Mouse (Mus musculus) duodenum, adult 2 months (tissue): ENCODE measurements around the gene Smarcd3. TPM values are rescaled to one million over a fixed set of nuclear protein-coding genes. Genes with fewer than 3 reads are reported as not detected.

Experiments used
- polyA plus RNA-seq: library from polyadenylated mRNA; depleted of rRNA; stranded (reverse); fragments of >200 nt; gene quantifications from 2 replicates; pipeline ENCODE4 v1.2.3, GENCODE M21; 2012; ENCODE audit warnings: low replicate concordance; rRNA removed

The Smarcd3 gene
- 18.3 and 24.5 TPM in 2 replicates for polyA plus RNA-seq

DNA sequence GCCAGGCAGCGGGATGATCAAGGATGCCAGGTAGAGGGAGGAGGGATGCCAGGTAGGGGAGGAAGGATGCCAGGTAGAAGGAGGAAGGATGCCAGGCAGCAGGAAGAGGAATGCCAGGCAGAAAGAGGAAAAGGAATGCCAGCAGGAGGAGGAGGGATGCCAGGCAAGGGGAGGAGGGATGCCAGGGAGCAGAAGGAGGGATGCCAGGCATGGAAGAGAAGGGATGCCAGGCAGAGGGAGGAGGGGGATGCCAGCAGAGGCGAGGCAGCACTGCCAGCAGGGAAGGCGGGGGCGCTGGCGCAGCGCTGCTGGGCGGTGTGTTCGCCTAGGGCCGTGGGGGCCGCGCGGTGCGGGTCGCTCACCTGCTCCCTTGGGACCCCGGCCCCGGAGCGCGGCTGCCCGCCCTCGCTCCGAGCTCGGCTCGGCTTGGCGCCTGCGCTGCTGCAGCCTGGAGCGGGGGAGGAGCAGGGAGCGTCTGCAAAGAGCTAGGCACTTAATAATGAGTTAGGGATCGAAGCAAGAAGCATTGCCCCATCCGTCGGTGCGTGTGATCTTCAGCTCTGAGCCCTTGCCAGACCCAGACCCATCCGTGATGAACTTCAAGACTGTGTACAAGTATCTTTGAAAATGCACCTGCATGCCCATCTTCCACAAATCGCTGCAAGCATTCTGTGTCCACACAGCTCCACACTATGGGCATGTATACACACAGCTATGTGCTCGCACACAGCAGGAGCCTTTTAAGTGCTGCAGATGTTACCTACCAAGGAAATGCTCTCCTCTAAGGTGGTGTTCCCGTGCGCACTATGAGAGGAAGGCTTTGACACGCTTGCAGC, at the start of gene Smarcd3:
Smarcd3 (minus strand) TSS at position 426 of the 836 bp plus-strand sequence.

DNA sequence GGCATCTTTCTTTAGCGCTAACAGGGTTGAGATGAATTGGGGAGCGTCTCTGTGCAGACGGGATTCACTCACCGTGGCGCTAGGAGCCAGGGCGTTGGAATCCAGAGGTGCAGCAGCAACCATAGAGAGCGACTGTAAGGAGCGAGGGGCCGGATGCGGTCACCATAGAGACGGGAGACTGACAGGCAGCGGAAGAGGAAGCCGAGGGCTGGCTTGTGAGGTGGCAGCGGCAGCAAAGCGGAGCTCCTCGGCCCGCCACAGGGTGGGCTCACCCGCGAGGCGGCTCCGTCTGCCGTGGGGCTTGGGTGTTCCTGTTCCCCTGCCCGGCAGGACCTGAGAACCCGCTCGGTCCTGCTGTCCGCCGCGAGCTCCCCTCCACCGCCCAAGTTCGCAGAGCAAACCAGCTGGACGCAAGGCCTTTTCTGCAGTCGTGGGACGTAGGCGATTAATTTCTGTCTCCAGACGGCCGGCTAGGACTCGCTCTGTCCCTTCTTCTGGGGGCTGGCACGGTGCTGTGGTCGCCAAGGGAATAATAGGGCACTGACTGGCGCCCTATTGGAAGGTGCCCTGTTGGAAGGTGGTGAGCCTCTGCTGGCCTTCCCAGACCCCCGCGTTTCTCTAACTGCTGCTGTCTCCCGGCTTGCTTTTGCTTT, 37.5 kb downstream of the Smarcd3 start, which contains the start of gene Chpf2:
Chpf2 (plus strand) TSS at position 195 of the 653 bp plus-strand sequence.

GRCm38 (mm10) chr5:24577183-24577929, 46.9 kb downstream of the Smarcd3 start, which contains the start of gene Abcf2:
TSS of gene Abcf2 (minus strand) at chr5:24577467.

GRCm38 (mm10) chr5:24556709-24557108, 67.5 kb downstream of the Smarcd3 start, which contains the start of gene 4931409K22Rik:
TSS of gene 4931409K22Rik (minus strand) at chr5:24556809.

Other genes with a start within 250 kb of the Smarcd3 start
- gene Atg9b, start 232.3 kb downstream of the Smarcd3 start, polyA plus RNA-seq = 0.71 and 1.4 TPM in 2 replicates
- gene Abcb8, start 230.7 kb downstream of the Smarcd3 start, polyA plus RNA-seq = 85.8 and 114 TPM in 2 replicates
- 1.3 and 1.6 TPM in 2 replicates for gene Asic3, start 211.0 kb downstream of the Smarcd3 start, polyA plus RNA-seq
- 50.7 and 63.3 TPM in 2 replicates for gene Cdk5, start 200.9 kb downstream of the Smarcd3 start, polyA plus RNA-seq
- gene Slc4a2, start 200.6 kb downstream of the Smarcd3 start, polyA plus RNA-seq = 70.2 and 100 TPM in 2 replicates
- 318 and 383 TPM in 2 replicates for gene Fastk, start 179.1 kb downstream of the Smarcd3 start, polyA plus RNA-seq
- gene Tmub1, start 176.6 kb downstream of the Smarcd3 start, polyA plus RNA-seq = 110 and 188 TPM in 2 replicates
- gene Agap3, start 172.2 kb downstream of the Smarcd3 start, polyA plus RNA-seq = 37.9 and 65.7 TPM in 2 replicates
- gene Gbx1, start 97.2 kb downstream of the Smarcd3 start, polyA plus RNA-seq = not detected in 2 replicates
- 0.18 and 0.43 TPM in 2 replicates for gene Asb10, start 83.4 kb downstream of the Smarcd3 start, polyA plus RNA-seq
- not detected in 2 replicates for gene 4931409K22Rik, start 67.6 kb downstream of the Smarcd3 start, polyA plus RNA-seq
- 34.5 and 40.4 TPM in 2 replicates for gene Abcf2, start 46.9 kb downstream of the Smarcd3 start, polyA plus RNA-seq
- gene Chpf2, start 37.7 kb downstream of the Smarcd3 start, polyA plus RNA-seq = 19.2 and 29.3 TPM in 2 replicates
- 26.2 and 41.5 TPM in 2 replicates for gene Nub1, start 61.1 kb upstream of the Smarcd3 start, polyA plus RNA-seq
- 1.6 and 2.6 TPM in 2 replicates for gene Wdr86, start 106.3 kb upstream of the Smarcd3 start, polyA plus RNA-seq
- 0.20 and 0.98 TPM in 2 replicates for gene Crygn, start 133.6 kb upstream of the Smarcd3 start, polyA plus RNA-seq
- gene Rheb, start 218.2 kb upstream of the Smarcd3 start, polyA plus RNA-seq = 9.5 and 16.1 TPM in 2 replicates